Mouse (Mus musculus) heart, embryonic 16.5 days (tissue): ENCODE data around the gene Zc3h7b. TPM values are rescaled to one million over a fixed set of nuclear protein-coding genes. Genes with fewer than 3 reads are reported as not detected.

Source experiments
- ATAC-seq: fragments of 200-750 bp; cut with Nextera tagmentation; replicated peaks from 2 replicates; pipeline ENCODE4 v1.8.0; 2017; ENCODE audit warnings: moderate number of reproducible peaks; ENCODE audit not compliant: insufficient read depth, low FRiP score; ENCODE audit errors: extremely low read depth
- H3K27ac ChIP-seq: fragments of 300-500 bp; sonication (generic); 2 replicates; pipeline ENCODE4 v1.5.1; 2014; ENCODE audit warnings: mild to moderate bottlenecking, low read length, control low read depth, moderate library complexity
- H3K27me3 ChIP-seq: fragments of 300-500 bp; sonication (generic); 2 replicates; pipeline ENCODE4 v1.6.1; 2014; ENCODE audit warnings: low read length, mixed read lengths; ENCODE audit not compliant: control insufficient read depth, insufficient read depth
- H3K36me3 ChIP-seq: fragments of 300-500 bp; sonication (generic); 2 replicates; pipeline ENCODE4 v1.6.1; 2014; ENCODE audit not compliant: control insufficient read depth, insufficient read depth
- H3K4me1 ChIP-seq: fragments of 300-500 bp; sonication (generic); 2 replicates; pipeline ENCODE4 v1.6.1; 2014; ENCODE audit warnings: low read length, mixed read lengths; ENCODE audit not compliant: control insufficient read depth, insufficient read depth
- H3K4me2 ChIP-seq: fragments of 300-500 bp; sonication (generic); 2 replicates; pipeline ENCODE4 v1.6.1; 2014; ENCODE audit warnings: low read depth, mild to moderate bottlenecking, control low read depth, low read length
- H3K4me3 ChIP-seq: fragments of 300-500 bp; sonication (generic); 2 replicates; pipeline ENCODE4 v1.5.1; 2014; ENCODE audit warnings: mild to moderate bottlenecking, control low read depth, low read length
- H3K9ac ChIP-seq: fragments of 300-500 bp; sonication (generic); 2 replicates; pipeline ENCODE4 v1.6.1; 2014; ENCODE audit warnings: low read length, control low read depth
- H3K9me3 ChIP-seq: fragments of 300-500 bp; sonication (generic); replicated peaks from 2 replicates; pipeline ENCODE4 v1.6.1; 2016; ENCODE audit warnings: low read length; ENCODE audit not compliant: control insufficient read depth
- WGBS: fragments of 180-500 bp; shearing (Covaris S2); extraction: QIAGEN DNeasy Blood & Tissue Kit; methylation state at CpG from one replicate; pipeline ENCODE4 v1.1.7; 2014; 5-methylcytosine and 5-hydroxymethylcytosine counted together
- polyA plus RNA-seq: library from polyadenylated mRNA; unstranded; fragments of >200 nt; fragmentation: Nextera tagmentation; extraction: Ambion mirVana; gene quantifications from 2 replicates; pipeline ENCODE4 v1.2.1, GENCODE M21; 2015

The Zc3h7b gene
- polyA plus RNA-seq, 1 experiment from 2014 or later = 19.2 TPM

- no peak overlapping the region for H3K9ac ChIP-seq
- WGBS = 59% methylated on average over 14 of the region's 14 CpGs
- H3K9me3 ChIP-seq = no peaks in the 10 kb centered on the region
- H3K4me3 ChIP-seq = no peak overlapping the region
- no peak overlapping the region for H3K4me2 ChIP-seq
- H3K36me3 ChIP-seq = no peaks in the 10 kb centered on the region
- H3K4me1 ChIP-seq = peaks cover 55% of the 10 kb centered on the region
- no peaks in the 10 kb centered on the region for H3K27me3 ChIP-seq
- H3K27ac ChIP-seq = peak overlapping the region; percentile 94
- ATAC-seq = no peak
Measured at GRCm38 (mm10) chr15:81838554-81839235, 93.8 kb downstream of the Zc3h7b start.

- peak; percentile 87 for ATAC-seq
- Histone ChIP-seq H3K36me3 (no peaks in the 10 kb centered on the region), H3K27ac (peak overlapping the region; percentile 94), H3K27me3 (no peaks in the 10 kb centered on the region), H3K4me1 (peaks cover 46% of the 10 kb centered on the region), H3K4me3 (no peak overlapping the region), H3K4me2 (peak overlapping the region; percentile 20; the same call in 1 of the 2 replicates), H3K9ac (peak overlapping the region; percentile 49; the same call in 1 of the 2 replicates), H3K9me3 (no peaks in the 10 kb centered on the region)
- 41% methylated on average over 5 of the region's 5 CpGs for WGBS
Measured at GRCm38 (mm10) chr15:81839634-81840033, 94.8 kb downstream of the Zc3h7b start.

DNA sequence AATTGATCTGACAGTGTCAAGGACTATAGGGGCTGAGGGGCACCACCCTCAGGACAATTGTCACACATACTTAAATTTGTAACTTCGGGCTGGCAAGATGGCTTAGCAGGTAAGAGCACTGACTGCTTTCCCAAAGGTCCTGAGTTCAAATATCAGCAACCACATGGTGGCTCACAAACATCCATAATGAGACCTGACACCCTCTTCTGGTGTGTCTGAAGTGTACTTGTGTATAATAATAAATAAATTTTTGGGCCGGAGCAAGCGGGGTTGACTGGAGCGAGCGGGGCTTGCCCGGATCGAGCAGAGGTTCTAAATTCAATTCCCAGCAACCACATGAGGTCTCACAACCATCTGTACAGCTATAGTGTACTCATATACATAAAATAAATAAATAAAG lies 95.4 kb downstream of the Zc3h7b start:
- WGBS = 90% methylated on average over 7 of the region's 7 CpGs
- Histone ChIP-seq H3K9me3 (no peaks in the 10 kb centered on the region), H3K9ac (peak overlapping the region; percentile 49; the same call in 1 of the 2 replicates), H3K27ac (peak overlapping the region; percentile 94), H3K27me3 (no peaks in the 10 kb centered on the region), H3K4me2 (no peak overlapping the region), H3K36me3 (no peaks in the 10 kb centered on the region), H3K4me3 (no peak overlapping the region), H3K4me1 (peaks cover 40% of the 10 kb centered on the region)
- ATAC-seq = no peak

DNA sequence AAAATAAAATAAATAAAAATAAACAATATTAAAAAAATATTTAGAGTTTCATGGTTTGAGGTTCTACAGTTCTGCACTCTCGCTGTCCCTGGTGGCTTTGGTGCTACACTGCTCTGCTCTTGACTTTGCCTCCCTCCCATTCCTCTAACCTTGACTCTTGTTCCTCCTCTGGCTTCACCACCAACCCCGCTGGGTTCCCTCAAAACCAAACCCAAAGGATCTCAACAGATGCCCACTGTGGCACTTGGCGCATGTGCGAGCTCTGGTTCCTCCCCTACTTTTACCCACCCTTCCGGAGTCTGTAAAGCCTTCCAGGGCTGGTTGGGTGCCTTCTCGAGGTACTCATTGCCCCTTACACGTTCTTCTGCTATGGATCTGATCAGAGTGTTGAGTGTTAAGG lies 97.4 kb downstream of the Zc3h7b start:
- no peak overlapping the region for H3K27ac ChIP-seq
- 83% methylated on average over 7 of the region's 7 CpGs for WGBS
- no peak overlapping the region for H3K4me3 ChIP-seq
- H3K36me3 ChIP-seq = no peaks in the 10 kb centered on the region
- H3K9ac ChIP-seq = no peak overlapping the region
- H3K4me1 ChIP-seq = peaks cover 28% of the 10 kb centered on the region
- ATAC-seq = no peak
- H3K27me3 ChIP-seq = no peaks in the 10 kb centered on the region
- H3K4me2 ChIP-seq = no peak overlapping the region
- no peaks in the 10 kb centered on the region for H3K9me3 ChIP-seq

DNA sequence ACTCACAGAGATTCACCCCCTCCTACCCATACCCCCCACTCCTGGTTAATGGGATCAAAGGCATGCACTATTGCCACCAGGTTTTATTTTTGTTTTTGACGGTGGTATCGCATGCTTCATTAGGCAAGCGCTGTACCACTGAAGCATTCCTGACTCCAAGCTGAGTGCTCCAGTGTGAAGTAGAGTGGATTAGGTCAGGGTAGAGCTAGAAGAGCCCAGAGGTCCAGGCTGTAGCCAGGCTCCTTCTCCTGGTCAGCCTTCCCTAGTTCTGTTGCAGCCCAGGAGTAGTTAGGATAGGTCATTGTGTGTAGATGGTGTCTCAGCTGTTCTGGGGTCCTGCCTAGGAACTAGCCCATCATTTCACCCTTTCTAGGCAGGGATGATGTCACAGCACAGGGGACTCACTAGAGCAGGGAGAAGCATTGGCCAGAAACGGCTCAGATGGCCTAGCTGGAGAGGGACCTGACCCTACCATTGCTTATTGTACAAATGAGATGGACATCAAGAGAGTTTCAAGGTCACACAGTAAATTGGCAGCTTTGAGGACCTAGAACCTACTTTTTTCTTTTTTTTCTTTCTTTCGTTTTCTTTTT lies 100.3 kb downstream of the Zc3h7b start:
- Histone ChIP-seq H3K9me3 (no peaks in the 10 kb centered on the region), H3K4me1 (peaks cover 14% of the 10 kb centered on the region), H3K36me3 (peaks cover 7% of the 10 kb centered on the region), H3K27ac (peak overlapping the region; percentile 58), H3K4me3 (no peak overlapping the region), H3K4me2 (no peak overlapping the region), H3K27me3 (no peaks in the 10 kb centered on the region), H3K9ac (peak overlapping the region; percentile 41; the same call in 1 of the 2 replicates)
- ATAC-seq = no peak
- 72% methylated on average over 5 of the region's 5 CpGs for WGBS

GRCm38 (mm10) chr15:81845724-81846123 lies 100.9 kb downstream of the Zc3h7b start:
- H3K4me1 ChIP-seq = peaks cover 12% of the 10 kb centered on the region
- H3K9ac ChIP-seq = peak overlapping the region; percentile 41; the same call in 1 of the 2 replicates
- no peak overlapping the region for H3K4me2 ChIP-seq
- WGBS = 24% methylated on average over 4 of the region's 4 CpGs
- H3K4me3 ChIP-seq = no peak overlapping the region
- no peaks in the 10 kb centered on the region for H3K9me3 ChIP-seq
- ATAC-seq = no peak
- peaks cover 12% of the 10 kb centered on the region for H3K36me3 ChIP-seq
- H3K27me3 ChIP-seq = no peaks in the 10 kb centered on the region
- peak overlapping the region; percentile 58 for H3K27ac ChIP-seq

Other genes starting within 250 kb of the Zc3h7b start
- gene Ep300, start 159.7 kb upstream of the Zc3h7b start, polyA plus RNA-seq = 11.5 and 12.2 TPM in 2 replicates
- 16.9 and 17.4 TPM in 2 replicates for gene L3mbtl2, start 81.2 kb upstream of the Zc3h7b start, polyA plus RNA-seq
- gene Chadl, start 47.8 kb upstream of the Zc3h7b start, polyA plus RNA-seq = 1.2 and 1.7 TPM in 2 replicates
- 75.9 and 83.6 TPM in 2 replicates for gene Rangap1, start 473 bp downstream of the Zc3h7b start, polyA plus RNA-seq
- 23.2 and 25.1 TPM in 2 replicates for gene Tef, start 57.4 kb downstream of the Zc3h7b start, polyA plus RNA-seq
- 17.5 and 17.8 TPM in 2 replicates for gene Tob2, start 113.7 kb downstream of the Zc3h7b start, polyA plus RNA-seq
- 98.6 and 103 TPM in 2 replicates for gene Phf5a, start 126.9 kb downstream of the Zc3h7b start, polyA plus RNA-seq
- 769 and 804 TPM in 2 replicates for gene Aco2, start 127.3 kb downstream of the Zc3h7b start, polyA plus RNA-seq
- 157 and 161 TPM in 2 replicates for gene Polr3h, start 181.2 kb downstream of the Zc3h7b start, polyA plus RNA-seq
- gene Csdc2, start 191.7 kb downstream of the Zc3h7b start, polyA plus RNA-seq = 5.4 and 6.1 TPM in 2 replicates
- 22.4 and 24.3 TPM in 2 replicates for gene Pmm1, start 215.9 kb downstream of the Zc3h7b start, polyA plus RNA-seq
- not detected in 2 replicates for gene 1700029P11Rik, start 235.5 kb downstream of the Zc3h7b start, polyA plus RNA-seq
- gene Xrcc6, start 242.8 kb downstream of the Zc3h7b start, polyA plus RNA-seq = 76.8 and 113 TPM in 2 replicates